Mouse (Mus musculus) right cerebral cortex, adult 18-20 months (tissue): ENCODE data around the gene Smpdl3b.
"Not testable (repeated sequence)": the region's sequence is repeated elsewhere in the genome, so short reads cannot be mapped to it uniquely, and the experiment has no call there.

Experiments used
- DNase-seq: peaks from one replicate; pipeline ENCODE4 v3.0.0; 2022; ENCODE audit warnings: mixed read lengths

The Smpdl3b gene

DNA sequence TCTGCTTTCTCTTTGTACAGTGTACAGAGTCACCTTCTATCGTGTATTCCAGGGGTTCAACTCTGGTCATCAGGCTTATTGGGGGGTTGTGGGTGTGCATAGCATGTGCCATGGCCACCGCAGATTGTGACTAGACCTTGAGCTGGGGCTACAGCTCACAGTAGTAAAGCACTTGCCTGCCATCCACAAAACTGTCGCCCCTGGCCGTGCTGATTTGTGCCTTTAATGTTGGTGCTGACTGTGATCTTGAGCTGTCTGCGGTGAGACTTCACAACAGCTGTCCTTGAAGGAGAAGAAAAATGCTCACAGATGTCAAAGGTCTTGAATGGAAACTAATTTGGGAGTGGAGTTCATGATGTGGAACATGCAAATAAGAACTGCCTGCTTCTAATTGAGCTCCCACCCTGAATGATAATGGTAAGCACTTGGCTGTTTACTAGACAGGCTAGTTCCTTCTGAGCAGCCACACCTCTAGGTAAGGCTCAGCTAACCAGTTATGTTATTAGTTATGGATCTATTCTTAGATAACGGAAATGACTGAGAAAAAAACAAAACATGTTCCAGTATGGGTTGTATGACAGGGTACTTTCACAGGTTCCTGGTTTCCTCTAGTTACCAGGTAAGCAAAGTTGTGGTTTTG lies 21.6 kb upstream of the Smpdl3b start:
- no peak for DNase-seq

DNA sequence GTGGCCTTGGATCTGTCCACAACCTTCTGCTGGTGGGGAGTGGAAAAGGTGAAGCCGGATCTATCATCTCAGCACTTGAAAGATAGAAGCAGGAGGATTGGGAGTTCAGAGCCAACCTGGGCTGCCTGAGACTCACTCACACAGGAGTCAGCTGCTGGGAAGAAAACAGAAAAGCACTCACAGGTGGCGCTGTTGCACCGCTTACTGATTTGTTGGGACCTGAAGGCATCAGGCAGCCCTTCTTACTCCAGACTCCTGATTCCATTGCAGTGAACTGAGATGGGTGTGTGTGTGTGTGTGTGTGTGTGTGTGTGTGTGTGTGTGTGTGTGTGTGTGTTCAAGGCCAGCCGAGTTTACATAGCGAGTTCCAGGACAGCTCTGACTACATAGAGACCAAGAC lies 19.7 kb upstream of the Smpdl3b start:
- peak; percentile 71 for DNase-seq

DNA sequence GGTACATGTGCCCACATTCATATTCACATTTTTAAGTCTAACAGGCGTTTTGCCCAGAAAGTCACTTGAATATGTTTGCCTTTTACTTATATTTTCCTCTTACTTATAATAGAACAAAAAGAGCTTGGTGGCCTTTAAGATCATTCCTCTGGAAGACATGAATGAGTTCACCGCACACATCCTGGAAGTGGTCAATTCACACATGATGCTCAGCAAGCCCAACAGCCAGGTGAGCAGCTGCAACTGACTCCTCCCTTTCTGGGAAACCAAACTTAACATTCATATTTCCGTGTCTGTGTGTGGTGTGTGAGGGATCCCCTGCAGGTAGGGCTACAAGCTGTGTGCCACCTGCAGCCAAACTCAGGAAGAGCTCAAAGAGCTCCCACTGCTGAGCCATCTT lies 17.9 kb upstream of the Smpdl3b start:
- DNase-seq = no peak

DNA sequence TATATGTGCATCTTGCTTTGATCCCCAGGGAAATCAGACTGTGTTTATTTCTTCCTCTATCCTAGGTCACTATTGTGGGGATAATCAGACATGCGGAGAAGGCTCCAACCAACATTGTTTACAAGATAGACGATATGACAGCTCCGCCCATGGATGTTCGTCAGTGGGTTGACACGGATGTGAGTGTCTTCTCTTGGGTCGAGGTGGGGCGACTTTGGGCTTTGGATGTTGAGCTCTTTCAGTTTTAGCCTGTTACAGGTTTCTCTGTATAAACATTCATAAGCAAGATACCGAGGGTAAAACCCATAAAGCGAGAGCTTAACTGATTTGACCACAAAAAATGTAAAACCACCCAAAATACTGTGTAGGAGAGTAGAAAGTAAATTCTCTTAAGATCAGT lies 14.7 kb upstream of the Smpdl3b start:
- no peak for DNase-seq

DNA sequence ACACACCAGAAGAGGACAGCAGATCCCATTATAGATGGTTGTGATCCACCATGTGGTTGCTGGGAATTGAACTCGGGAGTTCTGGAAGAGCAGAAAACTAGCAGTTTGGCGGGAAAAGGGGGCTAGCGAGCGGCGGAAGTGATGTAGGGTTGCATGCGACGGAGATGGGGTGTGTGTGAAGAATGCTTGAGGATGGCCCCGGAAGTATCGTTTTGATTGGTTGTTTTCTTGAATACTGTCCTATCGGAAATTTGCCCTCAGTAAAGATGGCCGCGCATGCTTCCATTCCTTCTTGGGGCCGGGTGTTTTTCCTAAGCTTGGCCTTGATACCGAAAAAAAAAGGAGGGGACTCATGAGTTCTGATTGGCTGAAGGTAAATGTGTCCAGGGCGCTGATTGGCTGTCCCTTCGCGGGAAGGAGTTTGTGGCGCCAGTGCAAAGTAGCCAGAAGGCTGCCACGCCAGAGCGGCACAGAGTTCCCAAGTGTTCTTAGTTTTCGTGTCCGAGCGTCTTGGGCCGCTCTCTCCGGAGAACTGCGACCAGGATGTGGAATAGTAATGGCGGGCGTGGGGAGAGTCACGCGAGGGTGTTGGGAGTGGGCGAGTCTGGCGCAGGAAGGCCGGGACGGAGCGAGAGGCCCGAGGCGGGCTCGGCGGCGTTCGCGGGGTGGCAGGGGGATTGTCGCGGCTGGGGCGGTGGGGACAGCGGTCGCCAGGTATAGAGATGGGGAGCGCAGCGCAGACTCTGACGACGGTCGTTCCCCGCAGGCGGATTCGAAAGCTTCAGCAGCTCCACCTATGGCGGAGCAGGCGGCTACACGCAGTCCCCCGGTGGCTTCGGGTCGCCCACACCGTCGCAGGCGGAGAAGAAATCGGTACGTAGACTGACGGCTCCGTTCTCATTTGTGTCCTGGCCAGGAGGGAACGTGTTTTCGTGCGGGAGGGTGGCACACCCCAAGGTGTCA lies 11.1 kb upstream of the Smpdl3b start, which contains the start of gene Rpa2:
Gene Rpa2 (plus strand): TSS at position 419 of the 963 bp plus-strand sequence.
- peak; percentile 99 for DNase-seq

DNA sequence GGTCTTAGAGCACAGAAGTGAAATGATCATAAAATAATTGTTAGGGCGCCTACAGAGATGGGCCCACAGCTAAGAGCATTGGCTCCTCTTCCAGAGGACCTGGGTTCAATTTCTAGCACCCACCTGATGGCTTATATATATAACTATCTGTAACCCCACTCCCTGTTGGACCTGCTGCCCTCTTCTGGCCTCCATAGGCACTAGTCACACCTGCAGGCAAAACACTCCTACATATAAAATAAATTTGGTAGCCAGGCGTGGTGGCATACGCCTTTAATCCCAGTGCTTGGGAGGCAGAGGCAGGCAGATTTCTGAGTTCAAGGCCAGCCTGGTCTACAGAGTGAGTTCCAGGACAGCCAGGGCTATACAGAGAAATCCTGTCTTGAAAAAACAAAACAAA lies 6.1 kb upstream of the Smpdl3b start:
- DNase-seq = not testable (repeated sequence)

DNA sequence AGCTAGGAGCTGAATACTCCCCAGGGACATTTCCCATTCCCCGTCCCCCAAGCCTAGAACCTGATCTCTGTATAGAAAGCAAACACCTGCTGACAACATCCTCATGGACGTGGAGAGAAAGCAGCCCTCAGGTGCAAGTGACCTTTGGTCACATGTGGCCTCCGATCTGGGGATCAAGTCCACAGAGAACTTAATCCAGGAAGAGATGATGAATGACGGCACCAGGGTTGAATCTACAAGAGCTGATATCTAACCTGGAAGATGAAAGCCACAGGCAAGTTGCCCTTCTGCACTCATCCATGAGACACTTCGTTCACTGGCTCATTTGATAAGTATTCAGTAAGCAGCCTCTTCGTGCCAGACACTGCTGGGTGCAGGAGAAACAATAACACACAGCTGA lies 5.5 kb upstream of the Smpdl3b start:
- no peak for DNase-seq

DNA sequence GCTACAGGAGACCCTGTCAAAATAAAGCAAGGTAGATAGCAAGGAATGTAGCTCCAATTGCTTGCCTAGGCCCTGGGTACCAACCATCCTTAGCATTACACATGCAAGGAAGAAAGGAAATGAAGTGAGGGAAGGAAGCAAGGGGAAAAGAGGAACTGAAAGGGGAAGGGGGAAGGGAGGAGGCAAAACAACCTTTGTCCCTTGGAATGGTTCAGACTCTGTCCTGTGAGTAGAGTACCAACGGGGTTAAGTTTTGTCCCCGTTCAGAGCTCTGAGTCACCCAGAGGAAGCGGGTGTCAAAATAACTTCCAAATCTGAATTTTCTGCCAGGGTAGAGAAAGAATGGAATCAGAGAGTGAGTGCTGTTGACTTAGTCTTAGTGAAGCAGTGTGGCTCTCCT lies 3.2 kb upstream of the Smpdl3b start:
- no peak for DNase-seq

DNA sequence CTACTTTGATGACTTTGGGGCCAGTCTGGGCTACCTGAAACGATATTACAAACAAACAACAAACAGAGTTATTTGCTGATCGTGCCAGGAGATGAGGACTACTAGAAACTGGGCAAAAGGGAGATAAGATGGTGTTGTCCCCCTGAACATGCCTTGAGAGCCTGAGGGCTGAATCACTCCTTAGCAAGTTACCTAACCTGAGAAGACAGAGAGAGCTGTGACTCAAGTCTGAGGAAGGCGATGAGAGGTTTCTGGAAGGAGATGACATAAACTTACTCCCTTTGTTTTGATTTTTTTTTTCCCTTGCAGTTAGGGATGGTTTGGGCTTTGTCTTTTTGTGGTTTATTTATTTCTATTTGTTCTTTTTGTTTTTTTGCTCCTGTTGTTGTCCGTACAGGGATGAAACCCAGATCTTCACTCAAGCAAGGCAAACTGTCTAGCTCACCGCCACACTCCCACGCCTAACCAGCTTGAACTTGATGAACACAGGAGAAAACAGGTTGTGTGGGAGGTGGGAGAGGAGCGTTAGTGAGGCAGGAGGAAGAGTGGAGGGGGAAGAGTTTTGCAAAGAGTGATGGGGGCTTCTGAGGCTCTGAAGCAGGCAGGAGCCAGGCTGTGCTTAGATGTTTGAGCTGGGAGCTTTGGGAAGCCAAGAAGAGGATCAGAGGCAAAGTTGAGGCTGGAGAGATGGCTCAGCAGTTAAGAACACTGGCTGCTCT lies 740 bp upstream of the Smpdl3b start:
- DNase-seq = peak; percentile 65

DNA sequence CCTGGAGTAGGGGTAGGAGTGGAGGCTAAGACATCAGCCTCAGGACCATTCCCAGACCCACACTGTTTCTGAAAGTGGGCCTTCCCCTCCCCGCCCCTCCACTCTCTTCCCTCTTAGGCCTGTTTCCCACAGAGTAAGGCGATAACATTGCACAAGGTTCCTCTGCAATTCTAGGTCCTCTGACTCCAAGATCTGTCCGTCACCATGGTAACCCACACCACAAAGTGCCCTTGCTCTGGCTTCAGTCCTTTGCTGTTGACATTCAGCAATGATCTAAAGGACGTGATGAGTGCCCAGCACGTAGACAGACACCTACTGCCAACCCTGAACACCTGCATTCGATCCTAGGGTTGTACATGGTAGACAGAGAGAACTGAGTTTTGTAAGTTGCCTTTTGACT lies 4.1 kb downstream of the Smpdl3b start:
- DNase-seq = no peak

DNA sequence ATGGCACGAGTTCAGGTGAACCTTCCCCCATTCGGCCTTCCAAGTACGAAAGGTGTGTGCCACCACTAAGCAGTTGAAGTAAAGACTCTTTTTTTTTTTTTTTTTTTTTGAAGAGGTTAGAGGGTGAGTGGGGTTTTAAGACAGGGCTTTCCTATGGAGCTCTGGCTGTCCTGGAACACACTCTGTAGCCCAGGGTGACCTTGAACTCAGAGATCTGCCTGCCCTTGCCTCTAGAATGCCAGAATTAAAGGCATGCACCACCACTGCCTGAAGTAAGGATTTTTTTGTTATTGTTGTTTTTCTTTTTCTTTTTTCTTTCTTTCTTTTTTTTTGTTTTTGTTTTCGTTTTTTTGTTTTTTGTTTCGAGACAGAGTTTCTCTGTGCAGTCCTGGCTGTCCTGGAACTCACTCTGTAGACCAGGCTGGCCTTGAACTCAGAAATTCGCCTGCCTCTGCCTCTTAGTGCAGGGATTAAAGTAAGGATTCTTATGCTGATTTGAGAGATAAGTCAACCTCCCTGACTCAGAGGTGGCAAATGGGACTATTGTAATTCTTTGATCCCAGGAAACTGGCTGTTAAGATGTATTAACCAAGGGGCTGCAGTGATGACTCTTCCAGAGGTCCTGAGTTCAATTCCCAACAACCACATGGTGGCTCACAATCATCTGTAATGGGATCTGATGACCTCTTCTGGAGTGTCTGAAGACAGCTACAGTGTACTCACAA lies 7.6 kb downstream of the Smpdl3b start:
- DNase-seq = no peak

DNA sequence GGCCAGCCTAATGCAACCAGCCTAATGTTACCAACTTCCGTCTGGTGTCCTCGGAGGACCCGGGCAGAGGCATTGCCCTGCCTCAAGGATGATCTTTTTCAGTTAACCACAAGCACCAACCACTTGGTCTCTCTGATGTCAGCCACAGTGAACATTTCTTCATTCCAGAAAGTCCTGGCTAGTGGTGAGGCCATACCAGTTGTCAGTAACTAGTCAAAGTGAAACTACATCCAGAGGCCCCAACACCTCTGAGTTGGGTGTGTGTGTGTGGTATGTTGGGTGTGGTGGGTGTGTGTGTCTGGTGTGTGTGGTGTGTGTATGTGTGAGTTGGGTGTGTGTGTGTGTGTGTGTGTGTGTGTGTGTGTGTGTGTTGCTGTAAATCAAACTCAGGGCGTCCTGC lies 8.3 kb downstream of the Smpdl3b start:
- DNase-seq = no peak

DNA sequence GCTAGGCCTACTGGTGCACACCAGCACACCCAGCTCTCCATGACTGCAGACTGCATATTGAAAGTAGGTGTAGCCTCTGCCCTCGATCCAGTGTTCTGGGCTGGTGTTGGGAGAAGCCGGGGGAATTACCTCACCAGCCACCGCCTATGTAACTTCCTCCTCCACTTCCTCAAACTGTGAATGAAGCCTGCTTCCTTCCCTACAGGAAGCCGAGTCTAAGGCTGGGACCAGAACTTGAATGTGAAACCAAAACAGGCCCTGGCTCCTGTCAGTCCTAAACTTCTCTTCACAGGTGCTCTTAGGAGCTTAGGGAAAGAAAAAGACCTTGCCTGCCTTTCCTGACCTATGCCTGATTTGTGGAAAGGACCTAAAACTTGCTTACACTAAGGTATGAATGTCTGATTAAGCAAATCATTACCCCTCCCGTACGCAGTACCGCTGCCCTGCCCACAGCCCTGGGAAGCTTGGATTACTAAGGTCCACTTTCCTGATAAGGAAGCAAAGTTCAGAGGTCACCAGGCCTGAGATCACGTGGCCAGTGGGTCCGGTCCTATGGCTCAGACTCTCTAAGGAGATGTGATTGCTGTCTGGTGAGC lies 9.3 kb downstream of the Smpdl3b start:
- no peak for DNase-seq

DNA sequence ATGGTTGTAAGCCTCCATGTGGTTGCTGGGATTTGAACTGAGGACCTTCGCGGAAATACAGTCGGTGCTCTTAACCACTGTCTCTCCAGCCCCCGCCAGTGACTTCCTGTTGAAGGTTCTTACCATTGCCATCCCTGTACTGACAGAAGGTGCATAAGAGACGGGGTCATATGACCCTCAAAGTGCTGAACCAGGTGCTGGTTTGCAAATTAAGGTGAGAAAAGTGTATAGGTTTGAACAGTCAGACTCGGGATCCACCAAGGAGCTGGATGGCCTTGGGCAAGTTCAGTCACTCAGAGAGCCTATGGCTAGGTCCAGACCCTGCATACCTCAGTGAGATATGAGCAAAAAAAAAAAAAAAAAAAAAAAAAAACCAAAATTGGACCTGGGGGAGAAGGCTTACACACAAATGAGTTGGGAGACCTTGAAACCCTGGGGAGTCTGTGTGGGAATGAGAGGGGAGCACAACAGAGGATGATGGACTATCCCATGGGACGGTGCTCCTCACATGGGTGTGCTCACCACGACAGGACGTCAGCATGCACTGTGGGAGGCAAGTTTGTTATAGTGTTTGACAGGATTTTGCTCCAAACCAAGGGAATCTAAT lies 10.0 kb downstream of the Smpdl3b start:
- DNase-seq = no peak

DNA sequence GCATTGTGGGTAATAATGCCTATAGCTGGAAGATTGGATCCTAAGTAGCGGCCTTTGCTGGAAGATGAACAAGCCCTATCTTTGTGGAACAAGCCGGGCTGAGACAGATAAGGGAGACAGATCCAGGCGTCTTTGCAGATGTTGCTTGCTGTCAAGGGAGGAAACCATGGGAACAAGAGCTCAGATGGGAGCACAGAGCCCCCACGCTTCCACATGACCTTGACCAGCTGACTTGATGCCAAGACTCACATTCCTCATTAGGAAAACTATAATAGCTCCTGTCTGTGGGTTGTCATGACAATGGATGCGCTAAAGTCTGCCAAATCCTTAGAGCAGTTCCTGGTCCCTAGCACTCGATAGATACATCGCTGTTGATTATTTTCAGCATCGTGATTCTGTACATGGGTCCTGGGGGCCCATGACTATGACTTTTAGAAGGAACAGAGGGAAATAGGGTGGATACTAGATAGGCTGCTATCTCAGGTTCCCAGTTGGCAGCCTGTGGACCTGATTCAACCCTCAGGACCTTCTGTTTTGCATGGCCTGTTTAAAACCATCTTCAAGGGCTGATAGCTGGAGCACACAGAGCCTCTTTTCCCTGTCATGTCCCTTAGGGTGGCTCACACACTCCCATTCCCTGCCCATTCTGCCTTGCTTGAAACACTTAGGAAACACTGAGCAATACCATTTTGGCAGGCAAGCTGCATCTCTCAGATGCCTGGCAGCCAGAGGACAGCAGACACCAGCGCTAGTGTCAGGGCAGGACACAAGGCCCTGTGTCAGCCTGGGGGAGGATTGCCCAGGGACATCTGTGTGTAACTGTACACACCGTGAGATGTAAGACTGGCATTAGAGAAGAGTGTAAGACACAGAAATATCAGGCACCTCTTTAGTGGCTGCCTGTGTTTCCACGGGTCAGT lies 12.8 kb downstream of the Smpdl3b start:
- DNase-seq = peak; percentile 57

DNA sequence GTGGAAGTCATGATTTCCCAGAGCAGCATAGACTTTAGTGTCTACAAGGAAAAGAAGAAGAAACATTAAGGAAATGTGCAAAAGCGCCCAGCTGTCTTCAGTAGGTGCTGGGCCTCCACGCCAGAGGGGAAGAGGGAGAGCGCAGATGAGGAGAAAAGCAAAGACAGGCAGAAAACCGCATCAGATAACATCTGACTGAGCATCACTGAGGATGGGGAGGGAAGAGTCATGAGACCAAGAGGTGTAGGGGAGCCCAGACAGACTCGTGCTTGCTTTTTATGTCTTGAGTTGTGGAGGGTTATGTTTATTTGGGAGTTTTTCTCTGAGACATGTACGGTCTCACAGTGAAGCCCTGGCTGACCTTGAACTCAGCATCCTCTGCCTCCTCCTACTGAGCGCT lies 15.6 kb downstream of the Smpdl3b start:
- no peak for DNase-seq

DNA sequence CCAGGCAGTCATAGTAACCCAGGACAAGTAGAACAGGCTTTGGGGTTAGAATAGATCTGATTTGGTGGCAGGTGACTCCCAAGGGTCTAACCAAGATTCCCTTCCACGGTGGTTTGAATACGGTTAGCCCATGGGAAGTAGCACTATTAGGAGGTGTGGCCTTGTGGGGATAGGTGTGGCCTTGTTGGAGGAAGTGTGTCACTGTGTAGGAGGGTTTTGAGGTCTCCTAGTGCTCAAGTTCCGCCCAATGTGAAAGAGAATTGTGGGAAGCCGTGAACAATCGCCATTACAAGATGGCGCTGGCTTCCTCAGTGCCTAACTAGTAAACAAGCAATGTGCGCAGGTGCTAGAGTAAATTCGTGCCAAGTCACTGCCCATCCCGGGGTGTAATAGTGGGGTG lies 19.9 kb downstream of the Smpdl3b start:
- DNase-seq = not testable (repeated sequence)

DNA sequence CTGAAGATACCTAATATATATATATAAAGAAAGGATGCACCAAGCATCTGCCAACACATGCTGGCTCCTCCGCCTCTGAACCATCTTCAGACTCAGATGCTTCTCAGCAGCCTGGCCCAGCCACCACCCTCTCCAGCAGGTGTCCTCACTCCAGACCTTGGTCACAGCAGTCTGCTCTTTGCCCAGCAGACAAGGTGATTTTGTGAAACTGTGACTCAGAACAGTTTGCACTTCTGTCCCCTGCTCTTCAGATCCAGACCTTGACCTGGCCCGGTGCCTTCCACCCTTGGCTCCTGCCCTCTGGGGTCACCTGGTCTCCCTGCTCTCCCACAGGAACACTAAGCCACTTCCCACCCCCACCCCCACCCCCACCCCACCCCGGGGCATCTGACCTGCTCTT lies 21.2 kb downstream of the Smpdl3b start:
- DNase-seq = no peak

DNA sequence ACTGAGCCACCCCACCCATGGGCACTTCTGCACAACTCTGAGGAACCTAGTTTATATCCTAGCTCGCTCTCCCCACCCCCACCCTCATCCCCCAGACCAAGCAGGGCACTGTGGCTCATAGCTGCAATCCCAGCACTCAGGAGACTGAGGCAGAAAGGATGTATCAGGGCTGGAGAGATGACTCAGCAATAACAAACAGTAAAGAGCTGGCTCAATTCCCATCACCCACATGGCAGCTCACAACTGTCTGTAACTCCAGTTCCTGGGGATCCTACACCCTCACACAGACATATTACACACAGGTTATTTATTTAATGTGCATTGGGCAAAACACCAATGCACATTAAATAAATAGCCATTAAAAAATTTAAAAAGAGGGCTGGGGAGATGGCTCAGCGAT lies 21.7 kb downstream of the Smpdl3b start:
- DNase-seq = peak; percentile 33

DNA sequence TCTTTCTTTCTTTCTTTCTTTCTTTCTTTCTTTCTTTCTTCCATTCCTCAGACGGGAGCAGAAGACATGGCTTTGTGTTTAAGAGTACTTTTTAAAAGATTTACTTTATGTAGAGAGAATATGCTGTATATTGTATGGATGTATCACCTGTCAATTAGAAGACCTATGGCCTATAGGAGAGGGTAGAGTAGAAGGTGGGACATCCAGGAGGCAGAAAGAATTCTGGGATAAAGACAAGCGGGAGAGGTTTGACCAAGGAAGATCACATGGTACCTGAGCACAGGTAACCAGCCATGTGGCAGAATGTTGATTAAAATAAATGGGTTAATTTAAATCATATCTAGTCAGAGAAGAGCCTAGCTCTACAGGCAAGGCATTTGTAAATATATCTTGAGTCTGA lies 22.3 kb downstream of the Smpdl3b start:
- DNase-seq = no peak
